Mouse (Mus musculus) CH12F3 (cell line): Measurements from ENCODE around the gene Traf3ip3.

Experiments used
- in situ Hi-C: fragments of 300-500 bp; cut with MboI; formaldehyde crosslinking; loops from 2 replicates; pipeline ENCODE4 v1.14.3; 2020; ENCODE audit warnings: low sequenced_read_pairs

Gene Traf3ip3

GRCm38 (mm10) chr1:193201383-193201778 lies at the start of gene Traf3ip3:
Gene Traf3ip3, minus strand, starts transcription at chr1:193201703.
- in situ Hi-C loops: no loop called here

GRCm38 (mm10) chr1:193250026-193250425 lies 48.5 kb upstream of the Traf3ip3 start:
- in situ Hi-C loops: loop anchor here (10.0 kb wide), 1 partner anchor 125 kb away; the partner anchor contains the start of gene Camk1g

GRCm38 (mm10) chr1:193244235-193244634 lies 42.7 kb upstream of the Traf3ip3 start:
- in situ Hi-C loops: no loop called here

- in situ Hi-C loops: no loop called here
Observed at GRCm38 (mm10) chr1:193243571-193244193, 42.2 kb upstream of the Traf3ip3 start.

- in situ Hi-C loops: no loop called here
Observed at GRCm38 (mm10) chr1:193242863-193243262, 41.4 kb upstream of the Traf3ip3 start.

- in situ Hi-C loops: no loop called here
Observed at GRCm38 (mm10) chr1:193242238-193242637, 40.7 kb upstream of the Traf3ip3 start.

- in situ Hi-C loops: no loop called here
Observed at GRCm38 (mm10) chr1:193241436-193241835, 39.9 kb upstream of the Traf3ip3 start.

GRCm38 (mm10) chr1:193238426-193238825 lies 36.9 kb upstream of the Traf3ip3 start:
- in situ Hi-C loops: no loop called here

- in situ Hi-C loops: no loop called here
Observed at GRCm38 (mm10) chr1:193234930-193235329, 33.4 kb upstream of the Traf3ip3 start.

GRCm38 (mm10) chr1:193234130-193234645 lies 32.7 kb upstream of the Traf3ip3 start:
- in situ Hi-C loops: no loop called here

GRCm38 (mm10) chr1:193232732-193233131 lies 31.2 kb upstream of the Traf3ip3 start:
- in situ Hi-C loops: no loop called here

- in situ Hi-C loops: no loop called here
Observed at GRCm38 (mm10) chr1:193230935-193231334, 29.4 kb upstream of the Traf3ip3 start.

GRCm38 (mm10) chr1:193230531-193230930 lies 29.0 kb upstream of the Traf3ip3 start:
- in situ Hi-C loops: no loop called here

GRCm38 (mm10) chr1:193229570-193229969 lies 28.1 kb upstream of the Traf3ip3 start:
- in situ Hi-C loops: no loop called here

GRCm38 (mm10) chr1:193227537-193227936 lies 26.0 kb upstream of the Traf3ip3 start:
- in situ Hi-C loops: no loop called here

- in situ Hi-C loops: no loop called here
Observed at GRCm38 (mm10) chr1:193226724-193227522, 25.4 kb upstream of the Traf3ip3 start.

- in situ Hi-C loops: no loop called here
Observed at GRCm38 (mm10) chr1:193226114-193226513, 24.6 kb upstream of the Traf3ip3 start.

GRCm38 (mm10) chr1:193225531-193225930 lies 24.0 kb upstream of the Traf3ip3 start:
- in situ Hi-C loops: no loop called here

- in situ Hi-C loops: no loop called here
Observed at GRCm38 (mm10) chr1:193220408-193220807, 18.9 kb upstream of the Traf3ip3 start.

- in situ Hi-C loops: no loop called here
Observed at GRCm38 (mm10) chr1:193216000-193216399, 14.5 kb upstream of the Traf3ip3 start.

- in situ Hi-C loops: no loop called here
Observed at GRCm38 (mm10) chr1:193214053-193214452, 12.6 kb upstream of the Traf3ip3 start.

GRCm38 (mm10) chr1:193211371-193211770 lies 9.9 kb upstream of the Traf3ip3 start:
- in situ Hi-C loops: no loop called here
